Mouse (Mus musculus): ENCODE measurements around the gene Lemd1. TPM values are rescaled to one million over a fixed set of nuclear protein-coding genes. Genes with fewer than 3 reads are reported as not detected.

Gene Lemd1
- polyA plus RNA-seq, 1 experiment = not detected

GRCm38 (mm10) chr1:132150817-132151601 is 40.2 kb upstream of the Lemd1 start:
- no peak overlapping the region for H3K4me3 ChIP-seq (ENCODE audit: insufficient read depth, low read depth, low read length)
- 87% methylated on average over 15 of the region's 15 CpGs for WGBS
- TF ChIP-seq POLR2A (IDR thresholded peaks at IDR 0.05; ENCODE audit: insufficient read depth, low read depth, low read length) (no peak), CTCF (IDR thresholded peaks at IDR 0.05; ENCODE audit: insufficient read depth, low read depth, low read length) (no peak)
- H3K27ac ChIP-seq (ENCODE audit: insufficient read depth, low read depth, low read length) = no peak overlapping the region
- H3K4me1 ChIP-seq (ENCODE audit: control insufficient read depth, insufficient read depth, low read length) = peaks cover 10% of the 10 kb centered on the region

DNA sequence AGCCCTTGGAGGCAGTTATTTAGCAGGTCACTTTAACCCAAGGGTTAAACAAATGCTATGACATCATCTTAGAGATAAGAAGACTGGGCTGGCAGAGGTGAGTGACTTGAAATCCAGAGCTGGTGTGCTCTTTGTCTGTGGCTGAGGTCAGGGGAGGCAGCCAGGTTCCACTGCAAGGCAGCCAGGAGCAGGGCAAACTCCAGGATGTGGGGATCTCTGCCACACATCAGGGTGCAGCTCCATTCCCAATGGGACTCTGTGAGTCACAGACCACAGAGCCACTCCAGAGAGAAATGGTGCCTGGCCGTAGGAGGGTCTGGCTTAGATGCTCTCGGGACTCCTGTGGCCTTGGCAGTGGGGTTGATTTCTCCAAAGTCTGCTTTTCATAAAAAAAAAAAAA is 39.3 kb upstream of the Lemd1 start:
- no peak overlapping the region for H3K27ac ChIP-seq (ENCODE audit: insufficient read depth, low read depth, low read length)
- 81% methylated on average over 2 of the region's 2 CpGs for WGBS
- no peak overlapping the region for H3K4me3 ChIP-seq (ENCODE audit: insufficient read depth, low read depth, low read length)
- TF ChIP-seq CTCF (IDR thresholded peaks at IDR 0.05; ENCODE audit: insufficient read depth, low read depth, low read length) (no peak), POLR2A (IDR thresholded peaks at IDR 0.05; ENCODE audit: insufficient read depth, low read depth, low read length) (no peak)
- H3K4me1 ChIP-seq (ENCODE audit: control insufficient read depth, insufficient read depth, low read length) = peaks cover 10% of the 10 kb centered on the region

DNA sequence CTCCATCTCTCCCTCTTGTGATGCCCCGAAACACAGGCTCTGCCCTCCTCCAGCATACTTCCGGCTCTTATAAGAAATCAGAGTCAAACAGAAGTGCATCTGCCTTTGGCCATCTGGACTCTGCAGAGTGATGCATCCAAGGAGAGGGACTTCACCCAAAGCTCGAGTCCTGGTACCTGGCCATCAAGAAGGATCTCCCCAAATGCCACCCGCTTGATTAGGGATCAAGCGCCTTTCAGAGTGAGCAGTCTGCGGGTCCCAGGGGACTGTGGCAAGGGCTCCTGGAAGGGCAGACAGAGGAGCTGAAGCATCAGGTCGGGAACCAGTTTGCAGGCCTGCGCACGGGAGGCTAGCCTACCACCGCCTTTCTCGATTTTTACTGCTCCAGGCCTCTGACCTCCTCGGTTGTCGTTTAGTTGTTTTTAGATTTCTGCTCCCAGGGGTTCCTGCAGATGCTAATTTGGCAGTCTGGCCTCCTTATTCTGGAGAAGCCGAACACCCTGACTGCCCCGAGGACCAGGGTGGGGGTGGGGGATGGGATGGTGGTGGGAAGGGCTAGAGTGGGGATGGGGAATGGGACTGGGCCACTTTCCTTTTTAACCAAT is 38.0 kb upstream of the Lemd1 start:
- no peak overlapping the region for H3K27ac ChIP-seq (ENCODE audit: insufficient read depth, low read depth, low read length)
- WGBS = 72% methylated on average over 15 of the region's 15 CpGs
- no peak overlapping the region for H3K4me3 ChIP-seq (ENCODE audit: insufficient read depth, low read depth, low read length)
- H3K4me1 ChIP-seq (ENCODE audit: control insufficient read depth, insufficient read depth, low read length) = peaks cover 14% of the 10 kb centered on the region
- TF ChIP-seq CTCF (IDR thresholded peaks at IDR 0.05; ENCODE audit: insufficient read depth, low read depth, low read length) (no peak), POLR2A (IDR thresholded peaks at IDR 0.05; ENCODE audit: insufficient read depth, low read depth, low read length) (no peak)

DNA sequence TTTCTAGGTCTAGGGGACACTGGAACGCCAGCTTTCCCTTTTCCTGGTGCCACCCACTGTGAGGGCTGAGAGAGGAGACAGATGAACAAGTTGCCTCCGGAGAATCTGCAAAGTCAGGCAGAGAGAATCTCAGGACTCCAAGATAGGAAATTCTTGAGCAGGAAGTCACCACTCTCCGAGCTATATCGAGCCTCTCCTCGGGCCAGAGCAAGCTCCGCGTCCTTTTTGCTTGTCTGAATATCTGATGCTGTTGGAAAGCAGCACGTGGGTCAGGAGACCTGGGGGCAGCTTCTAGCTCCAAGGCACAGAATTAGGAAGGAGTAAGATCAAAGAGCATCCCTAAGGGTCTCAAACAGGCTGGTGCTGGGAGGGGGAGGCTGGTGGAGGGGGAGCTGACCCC is 37.5 kb upstream of the Lemd1 start:
- H3K27ac ChIP-seq (ENCODE audit: insufficient read depth, low read depth, low read length) = no peak overlapping the region
- WGBS = 45% methylated on average over 8 of the region's 8 CpGs
- H3K4me3 ChIP-seq (ENCODE audit: insufficient read depth, low read depth, low read length) = no peak overlapping the region
- TF ChIP-seq CTCF (IDR thresholded peaks at IDR 0.05; ENCODE audit: insufficient read depth, low read depth, low read length) (no peak), POLR2A (IDR thresholded peaks at IDR 0.05; ENCODE audit: insufficient read depth, low read depth, low read length) (no peak)
- H3K4me1 ChIP-seq (ENCODE audit: control insufficient read depth, insufficient read depth, low read length) = peaks cover 9% of the 10 kb centered on the region

DNA sequence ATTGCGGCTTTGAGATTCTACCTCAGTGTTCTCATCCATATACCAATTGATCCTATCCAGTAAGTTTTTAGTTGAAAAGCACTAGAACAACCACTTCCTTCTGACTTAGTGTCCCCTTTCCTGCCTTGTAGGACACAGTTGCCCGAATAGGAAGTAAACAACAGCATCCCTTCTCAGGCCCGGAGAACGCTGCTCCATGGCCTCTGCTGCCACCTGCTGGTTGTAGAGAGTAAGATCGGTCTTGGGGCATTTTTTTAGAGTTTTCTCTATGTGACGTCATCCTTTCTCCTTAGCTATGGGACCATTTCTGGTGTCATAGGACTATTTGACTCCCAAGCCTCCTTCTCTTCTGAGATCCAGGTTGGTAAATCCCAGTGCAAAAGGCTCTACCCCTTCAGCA is 35.5 kb upstream of the Lemd1 start:
- WGBS = 12% methylated on average over 6 of the region's 6 CpGs
- H3K4me1 ChIP-seq (ENCODE audit: control insufficient read depth, insufficient read depth, low read length) = peaks cover 6% of the 10 kb centered on the region
- no peak overlapping the region for H3K27ac ChIP-seq (ENCODE audit: insufficient read depth, low read depth, low read length)
- H3K4me3 ChIP-seq (ENCODE audit: insufficient read depth, low read depth, low read length) = no peak overlapping the region
- TF ChIP-seq POLR2A (IDR thresholded peaks at IDR 0.05; ENCODE audit: insufficient read depth, low read depth, low read length) (no peak), CTCF (IDR thresholded peaks at IDR 0.05; ENCODE audit: insufficient read depth, low read depth, low read length) (peak; percentile 73)

- H3K27ac ChIP-seq (ENCODE audit: insufficient read depth, low read depth, low read length) = no peak overlapping the region
- 22% methylated on average over 14 of the region's 14 CpGs for WGBS
Measured at GRCm38 (mm10) chr1:132157016-132157781, 34.0 kb upstream of the Lemd1 start.

DNA sequence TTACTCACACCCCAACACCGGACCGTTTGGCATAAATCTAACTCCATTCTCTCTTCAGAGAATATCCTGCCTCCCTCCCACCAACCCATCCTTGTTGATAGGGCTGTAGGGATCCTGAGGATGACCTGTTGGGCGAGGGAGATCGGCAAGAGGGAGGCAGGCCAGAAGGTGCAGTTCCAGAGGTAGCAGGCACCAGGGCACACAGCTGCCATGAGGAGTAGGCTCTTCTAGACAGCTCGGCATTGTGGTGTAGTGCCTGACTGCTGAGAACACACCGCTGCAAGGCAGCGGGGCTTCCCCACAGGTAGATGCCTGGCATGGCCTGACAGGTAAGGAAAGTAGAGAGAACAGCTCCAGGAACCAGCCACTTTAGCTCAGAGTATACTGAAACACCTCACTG is 33.4 kb upstream of the Lemd1 start:
- no peak for TF ChIP-seq POLR2A (IDR thresholded peaks at IDR 0.05; ENCODE audit: insufficient read depth, low read depth, low read length)
- no peak for TF ChIP-seq CTCF (IDR thresholded peaks at IDR 0.05; ENCODE audit: insufficient read depth, low read depth, low read length)
- H3K4me1 ChIP-seq (ENCODE audit: control insufficient read depth, insufficient read depth, low read length) = peaks cover 6% of the 10 kb centered on the region
- no peak overlapping the region for H3K4me3 ChIP-seq (ENCODE audit: insufficient read depth, low read depth, low read length)
- 55% methylated on average over 7 of the region's 7 CpGs for WGBS
- H3K27ac ChIP-seq (ENCODE audit: insufficient read depth, low read depth, low read length) = no peak overlapping the region

More at GRCm38 (mm10) chr1:132157016-132157781, 34.0 kb upstream of the Lemd1 start:
- TF ChIP-seq POLR2A (IDR thresholded peaks at IDR 0.05; ENCODE audit: insufficient read depth, low read depth, low read length) (no peak), CTCF (IDR thresholded peaks at IDR 0.05; ENCODE audit: insufficient read depth, low read depth, low read length) (peak; percentile 88)
- no peak overlapping the region for H3K4me3 ChIP-seq (ENCODE audit: insufficient read depth, low read depth, low read length)
- H3K4me1 ChIP-seq (ENCODE audit: control insufficient read depth, insufficient read depth, low read length) = peaks cover 6% of the 10 kb centered on the region

DNA sequence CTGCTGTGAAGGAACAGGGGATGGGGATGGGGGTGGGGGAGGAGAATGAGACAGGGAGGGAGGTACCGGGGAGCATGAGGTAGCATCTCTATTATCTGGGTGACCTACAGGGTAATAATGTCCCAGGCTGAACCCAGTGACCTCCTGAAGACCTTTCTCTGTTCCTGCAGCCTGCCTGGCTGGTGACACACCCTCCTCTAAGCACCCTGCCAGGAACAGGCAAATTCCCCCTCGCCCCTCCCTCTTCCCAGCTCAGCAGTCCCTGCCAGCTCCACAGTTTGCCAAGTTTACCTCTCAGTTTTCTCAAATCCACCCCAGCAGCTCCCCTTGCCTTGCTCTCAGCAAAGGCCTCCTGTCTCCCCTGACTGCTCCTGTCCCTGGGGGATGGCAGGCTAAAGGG is 32.5 kb upstream of the Lemd1 start:
- Histone ChIP-seq H3K27ac (ENCODE audit: insufficient read depth, low read depth, low read length) (no peak overlapping the region), H3K4me1 (ENCODE audit: control insufficient read depth, insufficient read depth, low read length) (peaks cover 6% of the 10 kb centered on the region), H3K4me3 (ENCODE audit: insufficient read depth, low read depth, low read length) (no peak overlapping the region)
- TF ChIP-seq CTCF (IDR thresholded peaks at IDR 0.05; ENCODE audit: insufficient read depth, low read depth, low read length) (no peak), POLR2A (IDR thresholded peaks at IDR 0.05; ENCODE audit: insufficient read depth, low read depth, low read length) (no peak)
- WGBS = 60% methylated on average over 2 of the region's 2 CpGs

GRCm38 (mm10) chr1:132159681-132160080 is 31.6 kb upstream of the Lemd1 start:
- H3K27ac ChIP-seq (ENCODE audit: insufficient read depth, low read depth, low read length) = no peak overlapping the region
- 62% methylated on average over 4 of the region's 4 CpGs for WGBS
- TF ChIP-seq POLR2A (IDR thresholded peaks at IDR 0.05; ENCODE audit: insufficient read depth, low read depth, low read length) (no peak), CTCF (IDR thresholded peaks at IDR 0.05; ENCODE audit: insufficient read depth, low read depth, low read length) (no peak)
- peaks cover 6% of the 10 kb centered on the region for H3K4me1 ChIP-seq (ENCODE audit: control insufficient read depth, insufficient read depth, low read length)
- no peak overlapping the region for H3K4me3 ChIP-seq (ENCODE audit: insufficient read depth, low read depth, low read length)
